Mouse (Mus musculus) myocyte (in vitro differentiated cells): ENCODE data around the gene Ncoa1.

Experiments used
- CEBPB ChIP-seq: IDR thresholded peaks from 2 replicates; pipeline ENCODE4 v1.6.1; 2011; ENCODE audit warnings: mild to moderate bottlenecking, moderate library complexity; ENCODE audit not compliant: poor library complexity, insufficient read depth, severe bottlenecking
- E2F4 ChIP-seq: IDR thresholded peaks from one replicate; pipeline ENCODE4 v1.6.1; 2011; ENCODE audit warnings: mild to moderate bottlenecking, control low read depth, moderate library complexity; ENCODE audit not compliant: insufficient read depth
- MAX ChIP-seq: IDR thresholded peaks from one replicate; pipeline ENCODE4 v1.6.1; 2011; ENCODE audit warnings: low read depth, mild to moderate bottlenecking, control low read depth
- MYOD1 ChIP-seq, 3 experiments: IDR thresholded peaks; one replicate each; pipeline ENCODE4 v1.6.1; 2011; ENCODE audit warnings: control low read depth in 2 of 3, low read depth in 2 of 3, mild to moderate bottlenecking in 2 of 3, moderate library complexity in 1 of 3; ENCODE audit not compliant: insufficient read length in 2 of 3, control insufficient read depth in 1 of 3
- MYOG ChIP-seq, 3 experiments: IDR thresholded peaks; one replicate each; pipeline ENCODE4 v1.6.1; 2011; ENCODE audit warnings: control low read depth in 2 of 3, low read depth in 2 of 3, mild to moderate bottlenecking in 2 of 3; ENCODE audit not compliant: insufficient read length in 2 of 3, control insufficient read depth in 1 of 3, insufficient read depth in 1 of 3
- POLR2A ChIP-seq: IDR thresholded peaks from one replicate; pipeline ENCODE4 v1.6.1; 2011; ENCODE audit warnings: low read depth, mild to moderate bottlenecking, control low read depth, moderate library complexity; ENCODE audit not compliant: insufficient read length
- POLR2AphosphoS2 ChIP-seq: IDR thresholded peaks from one replicate; pipeline ENCODE4 v1.6.1; 2011; ENCODE audit warnings: low read depth, control low read depth; ENCODE audit not compliant: insufficient read length
- REST ChIP-seq: IDR thresholded peaks from one replicate; pipeline ENCODE4 v1.6.1; 2011; ENCODE audit warnings: mild to moderate bottlenecking, control low read depth, moderate library complexity; ENCODE audit not compliant: insufficient read depth, insufficient read length
- TCF12 ChIP-seq: IDR thresholded peaks from one replicate; pipeline ENCODE4 v1.6.1; 2011; ENCODE audit warnings: mild to moderate bottlenecking, control low read depth; ENCODE audit not compliant: poor library complexity, insufficient read depth, severe bottlenecking
- TCF3 ChIP-seq: IDR thresholded peaks from one replicate; pipeline ENCODE4 v1.6.1; 2011; ENCODE audit warnings: low read depth, control low read depth; ENCODE audit not compliant: insufficient read length
- USF1 ChIP-seq: IDR thresholded peaks from one replicate; pipeline ENCODE4 v1.6.1; 2011; ENCODE audit warnings: low read depth, mild to moderate bottlenecking, control low read depth, moderate library complexity

DNA sequence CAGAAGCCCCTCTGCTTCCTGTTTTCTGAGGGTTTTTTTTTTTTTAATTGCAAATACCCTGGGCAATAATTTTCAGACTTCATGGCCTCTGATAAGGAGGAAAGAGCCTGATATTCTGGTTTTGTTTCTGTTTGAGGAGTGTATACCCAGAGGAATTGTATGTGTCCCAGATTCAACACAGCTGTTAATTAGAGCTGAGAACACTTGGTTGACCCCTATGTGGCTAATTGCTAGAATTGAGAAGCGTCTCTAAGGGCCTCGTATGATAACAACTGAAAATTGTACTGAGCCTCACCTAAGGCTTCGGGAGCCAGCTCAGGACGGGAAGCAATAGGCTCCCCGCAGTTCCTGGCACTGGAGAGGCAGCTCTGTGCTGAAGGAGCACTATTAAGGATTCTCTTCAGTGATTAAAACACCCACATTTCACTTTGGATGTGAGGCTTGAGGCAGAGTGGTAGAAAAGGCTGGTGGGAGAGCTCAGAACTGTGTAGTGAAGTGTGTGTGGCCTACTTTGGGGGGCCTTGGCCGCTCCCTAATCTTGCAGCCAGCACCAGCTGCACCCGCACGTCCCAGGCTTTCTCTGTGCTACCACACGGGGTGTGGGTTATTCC lies 46.8 kb upstream of the Ncoa1 start:
- TF ChIP-seq POLR2A (no peak), USF1 (no peak), MYOD1 (IDR thresholded peaks at IDR 0.05; ENCODE audit: control insufficient read depth in 1 of 3, insufficient read length in 2 of 3, low read depth in 2 of 3) (no peak), TCF3 (no peak), POLR2AphosphoS2 (no peak), TCF12 (no peak), CEBPB (no peak), REST (no peak), MAX (no peak), E2F4 (no peak), MYOG (IDR thresholded peaks at IDR 0.05; ENCODE audit: control insufficient read depth in 1 of 3, insufficient read depth in 1 of 3, insufficient read length in 2 of 3, low read depth in 2 of 3) (no peak)
